Mouse (Mus musculus): ENCODE results near the gene Mrpl1. TPM values are rescaled to one million over a fixed set of nuclear protein-coding genes. Genes with fewer than 3 reads are reported as not detected.

The Mrpl1 gene
- polyA plus RNA-seq, 1 experiment, result 5.7 TPM

DNA sequence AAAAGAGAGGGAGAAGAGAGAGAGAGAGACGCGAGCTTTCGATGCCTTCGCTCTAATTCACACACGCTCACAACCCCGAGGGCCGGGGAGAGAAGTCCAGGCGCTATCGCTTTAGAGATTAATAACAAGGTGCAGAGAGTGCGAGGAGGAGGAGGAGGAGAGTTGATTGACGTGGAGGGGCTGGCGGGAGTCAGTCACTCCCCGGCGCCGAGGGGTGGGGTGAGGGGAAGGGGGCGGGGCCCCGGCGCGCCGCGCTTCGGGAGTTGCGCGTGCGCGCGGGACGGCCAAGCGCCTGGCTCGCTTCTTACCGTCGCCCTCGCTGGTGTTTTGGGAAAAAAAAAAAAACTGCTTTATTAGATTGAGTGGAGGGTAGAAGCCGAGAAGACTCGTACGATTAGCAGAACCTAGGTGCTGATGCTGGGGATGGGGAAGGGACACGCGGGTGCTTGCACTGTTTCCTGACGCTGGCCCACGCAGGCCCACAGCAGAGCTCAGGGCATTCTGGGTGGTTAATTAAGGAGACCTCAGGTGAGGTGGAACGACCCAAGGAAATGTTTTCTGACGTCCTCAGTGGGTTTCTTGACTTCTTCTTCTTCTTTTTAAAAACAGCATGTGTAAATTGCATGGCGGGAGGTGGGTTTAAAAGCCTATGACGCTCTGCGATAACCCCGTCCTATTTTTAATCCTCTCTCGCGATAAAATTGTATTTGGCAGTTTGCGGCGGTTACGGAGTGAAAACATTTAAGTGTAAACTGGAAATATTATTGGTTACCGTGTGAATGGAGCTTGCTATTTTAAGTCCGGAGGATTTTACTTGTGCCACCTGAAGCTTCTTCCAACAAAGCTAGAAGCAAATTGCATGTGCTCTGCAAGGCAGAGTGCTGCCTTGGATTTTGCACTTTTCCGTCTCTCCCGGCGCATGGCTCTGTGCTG lies 46.6 kb upstream of the Mrpl1 start:
- Histone ChIP-seq H3ac (ENCODE audit: control insufficient read depth, insufficient read length, low read depth) (peak overlapping the region; percentile 86), H3K27me3 (ENCODE audit: control insufficient read depth, insufficient read depth, insufficient read length) (no peaks in the 10 kb centered on the region), H3K4me3 (ENCODE audit: insufficient read depth, poor library complexity, severe bottlenecking) (peak overlapping the region; percentile 64), H3K36me3 (ENCODE audit: control insufficient read depth, insufficient read depth) (no peaks in the 10 kb centered on the region), H3K79me3 (ENCODE audit: low read depth) (peaks cover 34% of the 10 kb centered on the region), H3K79me2 (ENCODE audit: control insufficient read depth, insufficient read depth) (peaks cover 47% of the 10 kb centered on the region)
- TF ChIP-seq FOSL1 (IDR thresholded peaks at IDR 0.05; ENCODE audit: insufficient read depth, low read length, poor library complexity, severe bottlenecking) (no peak), USF1 (IDR thresholded peaks at IDR 0.05; ENCODE audit: low read depth) (no peak)

GRCm38 (mm10) chr5:96163396-96164020 lies 45.8 kb upstream of the Mrpl1 start:
- no peak for TF ChIP-seq MYOG (IDR thresholded peaks at IDR 0.05; ENCODE audit: control insufficient read depth, extremely low read depth, insufficient read length)
- no peak for TF ChIP-seq USF1 (IDR thresholded peaks at IDR 0.05; ENCODE audit: low read depth)
- no peak for TF ChIP-seq CEBPB (IDR thresholded peaks at IDR 0.05; ENCODE audit: low read depth)
- TF ChIP-seq FOSL1 (IDR thresholded peaks at IDR 0.05; ENCODE audit: insufficient read depth, low read length, poor library complexity, severe bottlenecking), result no peak
- TF ChIP-seq CTCF (IDR thresholded peaks at IDR 0.05; ENCODE audit: control insufficient read depth, insufficient read depth, insufficient read length), result no peak
- Histone ChIP-seq H3ac (ENCODE audit: control insufficient read depth, insufficient read length, low read depth) (peak overlapping the region; percentile 65), H3K79me3 (ENCODE audit: low read depth) (peaks cover 26% of the 10 kb centered on the region), H3K36me3 (ENCODE audit: control insufficient read depth, insufficient read depth) (no peaks in the 10 kb centered on the region), H3K27me3 (ENCODE audit: control insufficient read depth, insufficient read depth, insufficient read length) (no peaks in the 10 kb centered on the region), H3K4me3 (ENCODE audit: insufficient read depth, poor library complexity, severe bottlenecking) (peak overlapping the region; percentile 64), H3K79me2 (ENCODE audit: control insufficient read depth, insufficient read depth) (peaks cover 38% of the 10 kb centered on the region)

DNA sequence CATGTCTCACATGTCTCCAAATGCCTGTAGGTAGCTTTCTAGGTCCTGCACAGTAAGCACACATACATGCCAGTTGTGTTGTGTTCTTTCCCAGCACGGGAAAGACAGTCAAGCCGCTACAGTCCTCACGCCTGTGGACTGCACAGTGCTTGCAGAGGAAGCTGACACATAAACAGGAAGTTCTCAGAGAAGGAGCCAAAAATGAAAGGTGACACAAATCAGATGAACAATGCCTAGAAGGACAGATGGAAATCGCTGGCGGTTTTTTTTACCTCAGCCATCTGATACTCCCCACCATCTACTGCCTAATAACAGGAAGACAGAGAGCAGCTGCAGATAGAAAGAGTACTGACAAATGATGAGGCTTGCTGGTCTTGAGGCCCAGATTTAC lies 45.3 kb upstream of the Mrpl1 start, which contains the start of gene Cnot6l:
Cnot6l (minus strand) TSS at position 151 of the 391 bp plus-strand sequence.
- H3K36me3 ChIP-seq (ENCODE audit: control insufficient read depth, insufficient read depth), result no peaks in the 10 kb centered on the region
- H3K79me3 ChIP-seq (ENCODE audit: low read depth), result peaks cover 21% of the 10 kb centered on the region
- H3ac ChIP-seq (ENCODE audit: control insufficient read depth, insufficient read length, low read depth), result peak within 1 kb of the TSS; percentile 65
- no peaks in the 10 kb centered on the region for H3K27me3 ChIP-seq (ENCODE audit: control insufficient read depth, insufficient read depth, insufficient read length)
- peak within 1 kb of the TSS; percentile 64 for H3K4me3 ChIP-seq (ENCODE audit: insufficient read depth, poor library complexity, severe bottlenecking)
- peaks cover 33% of the 10 kb centered on the region for H3K79me2 ChIP-seq (ENCODE audit: control insufficient read depth, insufficient read depth)
- TF ChIP-seq FOSL1 (IDR thresholded peaks at IDR 0.05; ENCODE audit: insufficient read depth, low read length, poor library complexity, severe bottlenecking) (no peak), MYOD1 (IDR thresholded peaks at IDR 0.05; ENCODE audit: control insufficient read depth, insufficient read length, low read depth) (peak; percentile 69), CTCF (IDR thresholded peaks at IDR 0.05; ENCODE audit: control insufficient read depth, insufficient read depth, insufficient read length) (no peak), MAX (IDR thresholded peaks at IDR 0.05) (no peak), CEBPB (IDR thresholded peaks at IDR 0.05; ENCODE audit: low read depth) (no peak), USF1 (IDR thresholded peaks at IDR 0.05; ENCODE audit: low read depth) (no peak)

DNA sequence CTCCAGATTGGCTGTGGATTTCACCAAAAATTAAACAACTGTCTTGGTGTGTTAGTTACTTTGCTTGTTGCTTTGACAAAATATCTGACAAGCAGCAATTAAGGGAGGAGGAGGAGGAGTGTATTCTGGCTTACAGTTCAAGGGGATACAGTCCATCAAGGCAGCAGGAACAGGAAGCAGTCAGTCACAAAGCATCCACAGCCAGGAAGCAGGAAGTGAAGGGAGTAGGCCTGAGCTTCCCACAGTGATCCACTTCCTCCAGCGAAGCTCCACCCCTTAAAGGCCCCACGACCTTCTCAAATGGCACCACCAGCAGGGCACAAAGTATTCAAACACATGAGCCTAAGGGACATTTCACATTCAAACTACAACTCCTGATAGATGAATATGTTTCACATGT lies 42.5 kb upstream of the Mrpl1 start:
- Histone ChIP-seq H3K36me3 (ENCODE audit: control insufficient read depth, insufficient read depth) (no peaks in the 10 kb centered on the region), H3K79me2 (ENCODE audit: control insufficient read depth, insufficient read depth) (peaks cover 6% of the 10 kb centered on the region), H3ac (ENCODE audit: control insufficient read depth, insufficient read length, low read depth) (no peak overlapping the region), H3K4me3 (ENCODE audit: insufficient read depth, poor library complexity, severe bottlenecking) (no peak overlapping the region), H3K27me3 (ENCODE audit: control insufficient read depth, insufficient read depth, insufficient read length) (no peaks in the 10 kb centered on the region), H3K79me3 (ENCODE audit: low read depth) (no peaks in the 10 kb centered on the region)
- TF ChIP-seq MAX (IDR thresholded peaks at IDR 0.05), result no peak
- no peak for TF ChIP-seq CEBPB (IDR thresholded peaks at IDR 0.05; ENCODE audit: low read depth)
- TF ChIP-seq MYOD1 (IDR thresholded peaks at IDR 0.05; ENCODE audit: control insufficient read depth, insufficient read length, low read depth), result no peak
- no peak for TF ChIP-seq MYOG (IDR thresholded peaks at IDR 0.05; ENCODE audit: control insufficient read depth, extremely low read depth, insufficient read length)
- TF ChIP-seq USF1 (IDR thresholded peaks at IDR 0.05; ENCODE audit: low read depth), result no peak
- TF ChIP-seq CTCF (IDR thresholded peaks at IDR 0.05; ENCODE audit: control insufficient read depth, insufficient read depth, insufficient read length), result no peak
- TF ChIP-seq FOSL1 (IDR thresholded peaks at IDR 0.05; ENCODE audit: insufficient read depth, low read length, poor library complexity, severe bottlenecking), result no peak

GRCm38 (mm10) chr5:96170443-96170842 lies 38.9 kb upstream of the Mrpl1 start:
- no peaks in the 10 kb centered on the region for H3K36me3 ChIP-seq (ENCODE audit: control insufficient read depth, insufficient read depth)
- H3K79me3 ChIP-seq (ENCODE audit: low read depth), result no peaks in the 10 kb centered on the region
- H3K4me3 ChIP-seq (ENCODE audit: insufficient read depth, poor library complexity, severe bottlenecking), result no peak overlapping the region
- H3K79me2 ChIP-seq (ENCODE audit: control insufficient read depth, insufficient read depth), result no peaks in the 10 kb centered on the region
- no peaks in the 10 kb centered on the region for H3K27me3 ChIP-seq (ENCODE audit: control insufficient read depth, insufficient read depth, insufficient read length)
- TF ChIP-seq CEBPB (IDR thresholded peaks at IDR 0.05; ENCODE audit: low read depth), result no peak
- H3ac ChIP-seq (ENCODE audit: control insufficient read depth, insufficient read length, low read depth), result no peak overlapping the region

GRCm38 (mm10) chr5:96171765-96172164 lies 37.5 kb upstream of the Mrpl1 start:
- Histone ChIP-seq H3K4me3 (ENCODE audit: insufficient read depth, poor library complexity, severe bottlenecking) (no peak overlapping the region), H3K27me3 (ENCODE audit: control insufficient read depth, insufficient read depth, insufficient read length) (no peaks in the 10 kb centered on the region), H3ac (ENCODE audit: control insufficient read depth, insufficient read length, low read depth) (no peak overlapping the region), H3K36me3 (ENCODE audit: control insufficient read depth, insufficient read depth) (no peaks in the 10 kb centered on the region), H3K79me2 (ENCODE audit: control insufficient read depth, insufficient read depth) (no peaks in the 10 kb centered on the region), H3K79me3 (ENCODE audit: low read depth) (no peaks in the 10 kb centered on the region)
- TF ChIP-seq MYOG (IDR thresholded peaks at IDR 0.05; ENCODE audit: control insufficient read depth, extremely low read depth, insufficient read length) (no peak), CEBPB (IDR thresholded peaks at IDR 0.05; ENCODE audit: low read depth) (no peak), MAX (IDR thresholded peaks at IDR 0.05) (no peak), FOSL1 (IDR thresholded peaks at IDR 0.05; ENCODE audit: insufficient read depth, low read length, poor library complexity, severe bottlenecking) (no peak), USF1 (IDR thresholded peaks at IDR 0.05; ENCODE audit: low read depth) (no peak), MYOD1 (IDR thresholded peaks at IDR 0.05; ENCODE audit: control insufficient read depth, insufficient read length, low read depth) (no peak), CTCF (IDR thresholded peaks at IDR 0.05; ENCODE audit: control insufficient read depth, insufficient read depth, insufficient read length) (no peak)
